8 mouse cellular contexts compared by ENCODE assay signal in the genomic region with DNA sequence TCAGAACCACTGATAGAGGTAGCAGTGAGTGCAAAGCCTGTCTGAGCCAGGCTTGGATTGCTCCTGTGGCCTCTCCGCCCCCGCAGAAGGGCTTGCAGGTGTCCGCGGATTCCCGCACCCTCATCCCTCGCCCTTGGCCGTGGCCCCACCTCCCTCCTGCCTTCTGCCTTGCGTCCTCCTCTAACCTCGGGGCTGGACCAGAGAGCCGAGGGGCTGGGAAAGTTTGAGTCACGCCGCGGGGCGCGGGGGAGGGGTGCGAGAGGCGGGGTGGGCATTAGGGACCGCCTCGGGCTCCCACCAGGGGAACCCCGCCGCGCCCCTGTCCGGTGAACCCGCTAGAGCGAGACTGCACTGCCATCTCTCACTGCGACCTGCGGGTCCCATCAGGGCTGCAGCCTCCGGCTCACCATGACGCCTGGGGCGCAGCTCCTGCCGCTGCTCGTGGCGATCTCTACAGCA. TPM values are rescaled to one million over a fixed set of nuclear protein-coding genes. Genes with fewer than 3 reads are reported as not detected.
DNase-seq lines count a peak whose midpoint lies in the region; ATAC-seq and TF ChIP-seq lines count a peak whose summit lies in the region.

Hmcn2 (plus strand) TSS at position 409 of the 459 bp plus-strand sequence.

- no peaks in the 10 kb centered on the region for H3K36me3 ChIP-seq in hindbrain, embryonic 15.5 days
- no peaks in the 10 kb centered on the region for H3K36me3 ChIP-seq in neural tube, embryonic 15.5 days

- H3K4me1 ChIP-seq in hindbrain, embryonic 15.5 days (replicated peaks): peaks cover 8% of the 10 kb centered on the region
- peaks cover 13% of the 10 kb centered on the region for H3K4me1 ChIP-seq in neural tube, embryonic 15.5 days

- no peak for ATAC-seq in hindbrain, embryonic 15.5 days (ENCODE audit: low FRiP score, low read depth)
- no peak for ATAC-seq in neural tube, embryonic 15.5 days (ENCODE audit: low FRiP score)

- no peaks in the 10 kb centered on the region for H3K9me3 ChIP-seq in hindbrain, embryonic 15.5 days
- no peaks in the 10 kb centered on the region for H3K9me3 ChIP-seq in neural tube, embryonic 15.5 days (replicated peaks)

- DNase-seq in layer of hippocampus, adult 2 months (ENCODE audit: low spot score in 2 of 2): no peak
- DNase-seq in layer of hippocampus, adult 9-10 months (ENCODE audit: low spot score): no peak
- peak; percentile 59 for DNase-seq in gastrocnemius, adult 18-20 months (ENCODE audit: low spot score)
- no peak for DNase-seq in right cerebral cortex, postnatal 10 days (ENCODE audit: low spot score in 2 of 2)
- no peak for DNase-seq in left cerebral cortex, adult 11 months (ENCODE audit: low spot score)
- DNase-seq in adrenal gland, adult (ENCODE audit: inconsistent age in 2 of 2, low spot score in 1 of 2): no peak

- peak within 1 kb of the TSS; percentile 14; the same call in 1 of the 2 replicates for H3K4me3 ChIP-seq in layer of hippocampus, adult 2 months
- H3K4me3 ChIP-seq in hindbrain, embryonic 15.5 days: peak within 1 kb of the TSS; percentile 20
- peak within 1 kb of the TSS; percentile 22 for H3K4me3 ChIP-seq in neural tube, embryonic 15.5 days (replicated peaks)

- no peak within 1 kb of the TSS for H3K9ac ChIP-seq in hindbrain, embryonic 15.5 days
- no peak within 1 kb of the TSS for H3K9ac ChIP-seq in neural tube, embryonic 15.5 days (replicated peaks)

- peaks cover 49% of the 10 kb centered on the region for H3K27me3 ChIP-seq in hindbrain, embryonic 15.5 days
- peaks cover 70% of the 10 kb centered on the region for H3K27me3 ChIP-seq in neural tube, embryonic 15.5 days (replicated peaks)

- no peak for TF ChIP-seq CTCF in layer of hippocampus, adult 2 months (conservative IDR thresholded peaks at IDR 0.05)

- WGBS in hindbrain, embryonic 15.5 days: 1% methylated on average over 33 of the region's 33 CpGs
- WGBS in neural tube, embryonic 15.5 days: 2% methylated on average over 33 of the region's 33 CpGs

- H3K27ac ChIP-seq in layer of hippocampus, adult 2 months: no peak within 1 kb of the TSS
- no peak within 1 kb of the TSS for H3K27ac ChIP-seq in hindbrain, embryonic 15.5 days (replicated peaks)
- no peak within 1 kb of the TSS for H3K27ac ChIP-seq in neural tube, embryonic 15.5 days (replicated peaks)

- H3K4me2 ChIP-seq in hindbrain, embryonic 15.5 days: peak within 1 kb of the TSS; percentile 51
- H3K4me2 ChIP-seq in neural tube, embryonic 15.5 days: peak within 1 kb of the TSS; percentile 50

RNA-seq across cellular contexts. Expression of gene Hmcn2, which starts in this region (rescaled TPM):
- under 1 TPM; 0.32 to 0.51 TPM for total RNA-seq in layer of hippocampus, adult 2 months (2021)
- 10 to 100 TPM; 25.9 to 30.7 TPM for total RNA-seq in gastrocnemius, adult 18-20 months (2021)
- polyA plus RNA-seq in hindbrain, embryonic 15.5 days (2015; fragmentation: Nextera tagmentation; extraction: Ambion mirVana): 0.24 and 0.27 TPM in 2 replicates
- polyA plus RNA-seq in neural tube, embryonic 15.5 days (2015; fragmentation: Nextera tagmentation; extraction: Ambion mirVana): 0.44 and 0.51 TPM in 2 replicates

Comparison
In these comparisons a context has a peak if more than half of its experiments do, and no peak if none do; other contexts are left out.
1. RNA of gene Hmcn2 (total RNA-seq): 25.9 to 30.7 TPM in gastrocnemius, adult 18-20 months; 0.32 to 0.51 TPM in layer of hippocampus, adult 2 months; every median in the first group is over 10 times any median in the second.
2. Peak in every context shown above with its lines, with median percentiles within 50 percentile points of each other: H3K4me3 ChIP-seq.